Mouse (Mus musculus): Measurements from ENCODE around the gene Il13ra1. TPM values are rescaled to one million over a fixed set of nuclear protein-coding genes. Genes with fewer than 3 reads are reported as not detected.

The Il13ra1 gene
- total and polyA plus RNA-seq, 2 experiments from 2014 or later, result 9.1 to 12.4 TPM

DNA sequence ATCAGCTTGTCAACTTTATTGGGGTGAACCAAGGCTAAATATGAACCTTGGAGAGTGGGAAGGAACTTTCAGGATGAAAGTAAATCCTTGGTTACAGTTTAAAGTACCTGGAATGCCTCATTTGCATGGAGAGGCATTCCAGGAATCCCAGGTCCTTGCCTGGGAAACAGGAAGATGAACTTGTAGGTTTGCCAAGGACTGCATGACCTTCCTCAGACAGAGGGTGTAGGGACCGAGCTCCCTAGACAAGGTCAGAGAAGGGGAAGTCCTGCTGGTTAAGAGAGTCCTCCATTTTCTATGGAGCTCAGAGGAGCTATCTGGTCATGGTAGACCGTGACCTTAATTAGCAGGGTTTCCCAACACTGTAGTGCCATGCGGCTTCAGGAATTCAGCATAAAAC is 99.3 kb downstream of the Il13ra1 start:
- ATAC-seq (ENCODE audit: low FRiP score), result no peak
- no peak overlapping the region for H3K4me2 ChIP-seq (ENCODE audit: low read depth, low read length, poor library complexity, severe bottlenecking)
- H3K27me3 ChIP-seq (ENCODE audit: insufficient read depth, low read length), result no peaks in the 10 kb centered on the region
- DNase-seq (ENCODE audit: low spot score), result no peak
- no peaks in the 10 kb centered on the region for H3K4me1 ChIP-seq (ENCODE audit: insufficient read depth, low read length)
- H3K4me3 ChIP-seq (ENCODE audit: low read depth, low read length), result no peak overlapping the region
- no peak overlapping the region for H3K9ac ChIP-seq (replicated peaks; ENCODE audit: low read length, poor library complexity, severe bottlenecking)
- no peaks in the 10 kb centered on the region for H3K36me3 ChIP-seq (ENCODE audit: insufficient read depth, low read length)
- 87% methylated on average over 3 of the region's 3 CpGs for WGBS
- TF ChIP-seq CTCF (IDR thresholded peaks at IDR 0.05), result no peak
- H3K9me3 ChIP-seq (ENCODE audit: low read length), result no peaks in the 10 kb centered on the region
- no peak overlapping the region for H3K27ac ChIP-seq (ENCODE audit: low read depth, low read length)

Other genes with a start within 250 kb of the Il13ra1 start
- gene Dock11, start 223.3 kb upstream of the Il13ra1 start, total RNA-seq (2014; rRNA removed), result 21.4 and 25.8 TPM in 2 replicates
- 4.4 and 5.6 TPM in 2 replicates for gene Dock11, start 223.3 kb upstream of the Il13ra1 start, polyA plus RNA-seq (2015; fragmentation: Nextera tagmentation; extraction: Ambion mirVana)
- 306 and 396 TPM in 2 replicates for gene Zcchc12, start 83.8 kb downstream of the Il13ra1 start, total RNA-seq (2014; rRNA removed)
- gene Zcchc12, start 83.8 kb downstream of the Il13ra1 start, polyA plus RNA-seq (2015; fragmentation: Nextera tagmentation; extraction: Ambion mirVana), result 609 and 627 TPM in 2 replicates
- 7.1 and 7.6 TPM in 2 replicates for gene Lonrf3, start 216.2 kb downstream of the Il13ra1 start, total RNA-seq (2014; rRNA removed)
- gene Lonrf3, start 216.2 kb downstream of the Il13ra1 start, polyA plus RNA-seq (2015; fragmentation: Nextera tagmentation; extraction: Ambion mirVana), result 0.49 and 0.61 TPM in 2 replicates